Mouse (Mus musculus): ENCODE measurements around the gene Olfr1442.
"Not testable (repeated sequence)": the region's sequence is repeated elsewhere in the genome, so short reads cannot be mapped to it uniquely, and the experiment has no call there.

Olfr1442 gene

DNA sequence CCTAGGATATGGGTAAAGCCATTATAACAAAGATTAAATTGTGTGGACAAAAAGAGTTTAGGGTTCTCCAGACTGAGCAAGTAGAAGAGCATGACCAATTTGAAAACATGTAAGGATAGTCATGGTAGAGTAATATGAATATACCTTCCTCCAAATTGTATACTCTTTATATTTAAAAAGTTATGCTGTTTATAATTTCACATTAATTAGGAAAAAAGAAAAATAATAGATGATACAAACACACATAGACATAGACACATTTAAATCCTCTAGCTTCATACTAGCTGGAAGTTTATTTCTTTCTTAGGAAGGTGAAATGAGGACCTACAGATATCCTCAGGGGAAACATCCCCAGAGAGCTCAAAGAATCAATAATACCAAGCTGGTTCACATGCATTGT lies at the start of gene Olfr1442:
Olfr1442 (plus strand) TSS at position 301 of the 400 bp plus-strand sequence.
- DNase-seq (ENCODE audit: extremely low read depth, insufficient read length, low spot score): no peak

DNA sequence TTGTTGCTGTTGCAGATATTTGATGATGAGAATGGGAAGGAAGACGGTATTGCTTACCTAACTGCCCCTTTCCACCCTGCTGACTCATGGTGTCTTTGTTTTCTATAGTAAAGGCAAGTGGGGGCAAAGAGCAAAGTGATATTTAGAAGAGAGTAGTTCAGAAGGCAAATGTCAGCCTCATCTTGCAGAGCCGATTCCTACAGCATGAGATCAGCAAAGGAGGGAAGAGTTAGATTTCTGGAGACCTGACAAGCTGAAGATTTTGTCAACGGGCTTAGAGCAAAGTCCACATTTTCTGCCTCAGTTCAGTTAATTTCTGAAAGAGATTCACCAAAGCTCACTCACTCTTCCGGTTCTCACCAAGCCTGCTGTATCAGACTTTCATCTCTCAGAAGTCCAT lies 37.1 kb upstream of the Olfr1442 start, which contains the start of gene Glyat:
Glyat (plus strand) TSS at position 133 of the 400 bp plus-strand sequence.
- DNase-seq (ENCODE audit: extremely low read depth, insufficient read length, low spot score): no peak

DNA sequence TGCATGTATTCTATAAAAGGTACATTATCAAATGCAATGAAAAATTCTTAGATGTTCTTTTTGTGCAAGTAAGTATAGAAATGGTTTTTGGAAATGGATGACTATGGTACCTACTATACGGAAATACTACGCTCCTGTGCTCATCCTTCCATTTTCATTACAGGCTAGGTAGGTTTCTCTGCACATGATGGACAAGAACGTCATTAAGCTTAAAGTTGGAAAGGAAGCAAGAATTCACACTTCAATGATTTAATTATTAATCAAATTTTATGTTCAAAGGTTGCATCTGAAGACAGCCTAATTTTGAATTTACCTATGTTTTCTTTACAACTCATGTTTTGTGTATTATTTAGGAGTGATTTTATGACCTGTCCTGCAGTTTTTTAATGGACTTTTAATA lies 36.0 kb upstream of the Olfr1442 start:
- DNase-seq (ENCODE audit: extremely low read depth, insufficient read length, low spot score): no peak

DNA sequence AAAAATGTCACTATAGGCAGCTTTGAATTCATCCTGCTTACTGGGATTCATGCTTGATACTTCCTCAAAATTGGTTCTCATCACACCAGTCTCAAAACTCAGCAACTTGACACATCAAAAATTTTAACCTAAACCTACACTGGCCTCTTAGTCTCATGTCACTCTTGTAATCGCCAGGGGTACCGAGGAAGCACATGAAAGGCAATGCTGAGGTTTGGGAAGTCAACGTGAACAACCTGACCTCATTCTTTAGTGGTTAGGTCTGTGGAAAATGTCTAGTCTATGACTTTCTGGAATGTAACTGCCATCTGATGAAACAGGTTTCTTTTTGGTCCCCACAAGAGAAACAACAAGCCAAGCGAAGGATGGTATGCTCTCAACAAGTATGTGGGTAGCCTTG lies 35.3 kb upstream of the Olfr1442 start:
- no peak for DNase-seq (ENCODE audit: extremely low read depth, insufficient read length, low spot score)

DNA sequence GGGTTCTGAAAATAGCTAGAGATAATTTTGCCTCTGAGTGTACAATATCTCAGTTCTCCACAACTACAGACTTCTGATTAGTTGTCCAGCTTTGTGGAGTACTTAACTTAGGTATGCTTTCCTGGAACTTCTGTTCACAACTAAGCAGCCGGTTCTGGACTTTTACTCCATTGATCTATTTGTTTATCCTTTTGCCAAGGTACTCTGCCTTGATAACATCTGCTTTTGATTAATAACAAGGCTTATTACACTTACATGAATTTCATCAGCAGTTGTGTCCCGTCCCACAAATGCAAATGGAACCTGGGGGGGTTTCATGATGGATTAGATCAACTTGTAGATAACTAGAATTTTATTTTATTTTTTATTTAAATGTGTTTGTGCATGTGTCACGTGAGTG lies 33.4 kb upstream of the Olfr1442 start:
- no peak for DNase-seq (ENCODE audit: extremely low read depth, insufficient read length, low spot score)

DNA sequence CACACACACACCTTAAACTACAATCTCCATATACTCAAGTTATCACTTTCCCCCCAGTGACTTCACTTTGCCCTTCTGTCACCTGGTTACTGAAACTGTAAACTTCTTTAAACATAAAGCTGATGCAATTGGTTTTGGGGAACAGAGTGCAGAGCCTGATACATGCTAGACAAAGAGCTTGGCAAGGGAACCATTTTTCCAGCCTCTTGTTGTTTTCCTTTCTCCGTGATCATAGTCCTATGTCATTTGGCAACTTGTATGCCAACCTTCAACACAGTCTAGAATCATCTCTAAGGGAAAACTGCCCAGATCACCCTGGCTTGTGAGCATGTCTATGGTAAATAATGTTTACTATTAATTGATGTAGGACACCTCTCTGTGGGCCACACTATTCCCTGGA lies 32.2 kb upstream of the Olfr1442 start:
- DNase-seq (ENCODE audit: extremely low read depth, insufficient read length, low spot score): no peak

DNA sequence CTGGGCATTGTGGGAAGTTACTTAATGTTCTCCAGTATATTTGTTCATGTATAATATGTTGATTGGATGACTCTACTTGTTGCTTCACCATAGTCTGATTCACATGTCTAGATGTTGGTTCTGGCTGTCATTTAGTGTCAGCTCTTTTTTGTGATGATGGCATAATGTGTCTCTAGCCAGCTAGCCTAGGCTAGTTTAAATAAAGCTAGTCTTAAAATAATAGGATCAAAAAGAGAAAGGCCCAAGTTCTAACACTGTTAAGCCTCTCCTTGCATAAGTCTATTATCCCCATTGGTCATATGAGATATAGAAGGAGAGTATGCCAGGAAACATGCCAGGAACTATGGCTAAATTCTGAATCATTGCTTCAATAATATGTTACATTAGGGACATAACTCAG lies 20.7 kb upstream of the Olfr1442 start:
- DNase-seq (ENCODE audit: extremely low read depth, insufficient read length, low spot score): no peak

DNA sequence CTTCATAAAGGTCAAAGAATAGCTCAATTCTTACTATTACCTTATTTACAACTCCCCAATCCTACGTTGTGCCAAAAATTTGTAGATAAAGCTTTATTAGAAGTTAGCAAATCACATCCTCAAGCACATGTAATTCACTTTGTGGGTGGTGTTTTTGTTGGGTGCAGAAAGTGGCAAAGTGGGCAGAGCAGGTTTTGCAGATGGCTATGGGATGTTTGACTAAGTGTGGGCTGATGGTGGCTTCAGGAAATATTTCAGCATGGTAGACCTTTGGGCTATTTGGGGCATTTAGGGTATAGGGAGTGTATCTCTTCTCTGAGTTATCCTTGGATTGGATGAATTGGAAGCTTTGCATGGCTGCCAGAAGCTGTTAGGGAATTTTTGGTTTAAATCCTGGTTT lies 4.1 kb upstream of the Olfr1442 start:
- no peak for DNase-seq (ENCODE audit: extremely low read depth, insufficient read length, low spot score)

DNA sequence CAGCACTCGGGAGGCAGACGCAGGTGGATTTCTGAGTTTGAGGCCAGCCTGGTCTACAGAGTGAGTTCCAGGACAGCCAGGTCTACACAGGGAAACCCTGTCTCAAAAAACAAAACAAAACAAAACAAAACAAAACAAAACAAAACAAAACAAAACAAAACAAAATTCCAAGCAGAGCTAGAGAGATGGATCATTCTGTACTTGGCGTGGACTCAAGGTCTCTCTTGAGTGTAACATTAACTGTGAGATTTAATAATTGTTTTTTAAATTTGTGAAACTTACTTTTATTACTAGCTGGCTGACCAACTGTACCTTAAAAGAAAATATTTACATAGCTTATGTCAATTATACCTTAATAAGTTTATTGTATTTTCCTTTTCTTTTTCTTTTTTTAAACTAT lies 1.6 kb upstream of the Olfr1442 start:
- not testable (repeated sequence) for DNase-seq (ENCODE audit: extremely low read depth, insufficient read length, low spot score)

DNA sequence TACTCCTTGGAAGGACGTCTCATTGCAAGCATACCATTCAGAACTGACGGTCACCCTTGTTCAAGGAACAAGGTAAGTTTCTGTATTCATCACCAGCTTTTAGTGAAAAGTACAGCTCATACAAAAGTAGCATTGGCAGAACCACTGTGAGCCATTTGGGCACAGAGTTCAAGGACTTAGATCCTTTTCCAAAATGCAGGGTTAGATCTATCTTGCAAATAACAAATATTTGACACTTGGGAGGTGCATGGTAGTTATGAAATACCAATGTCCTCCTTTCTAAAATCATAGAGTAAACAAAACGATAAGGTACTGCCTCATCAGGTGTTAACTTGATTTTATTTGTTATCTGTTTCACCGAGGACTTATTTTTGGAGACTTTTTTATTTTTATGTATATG lies 812 bp downstream of the Olfr1442 start:
- no peak for DNase-seq (ENCODE audit: extremely low read depth, insufficient read length, low spot score)

DNA sequence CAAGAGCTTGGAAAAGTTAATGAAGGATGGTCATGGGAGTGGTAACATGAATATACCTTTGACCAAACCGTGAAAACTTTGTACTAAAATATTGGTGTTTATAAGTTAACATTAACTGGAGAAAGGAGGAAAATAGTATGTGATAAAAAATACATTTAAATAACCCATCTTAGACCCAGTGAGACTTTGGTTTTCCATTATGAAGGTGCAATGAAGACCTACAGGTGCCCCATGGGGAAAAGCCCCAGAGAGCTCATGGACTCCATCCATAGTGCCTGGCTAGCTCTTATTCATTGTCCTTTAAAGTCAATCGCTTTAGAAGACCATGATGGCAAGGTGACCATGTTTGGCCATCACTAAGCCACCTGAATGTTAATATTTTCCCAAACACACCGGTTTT lies 7.6 kb downstream of the Olfr1442 start, which contains the start of gene Olfr1443:
Olfr1443 (plus strand) TSS at position 301 of the 400 bp plus-strand sequence.
- no peak for DNase-seq (ENCODE audit: extremely low read depth, insufficient read length, low spot score)

DNA sequence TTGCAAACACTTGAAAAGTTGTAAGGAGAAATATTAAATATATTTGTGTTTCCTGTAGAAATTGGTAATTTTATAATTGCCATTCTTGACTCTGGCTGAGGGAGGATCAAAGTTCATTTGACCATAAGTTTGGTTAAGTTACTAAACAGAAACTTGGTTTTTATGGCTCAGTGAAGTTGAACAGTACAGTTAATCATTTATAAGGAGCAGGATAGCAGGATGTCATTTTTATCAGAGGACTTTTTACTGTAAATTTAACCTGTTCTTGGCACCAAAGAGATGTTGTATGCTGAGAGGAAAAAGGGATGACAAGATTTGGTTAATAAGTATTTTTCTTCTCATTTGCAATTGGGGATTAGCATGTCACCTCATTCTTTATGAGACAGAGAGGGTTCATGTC lies 14.4 kb downstream of the Olfr1442 start:
- DNase-seq (ENCODE audit: extremely low read depth, insufficient read length, low spot score): no peak

DNA sequence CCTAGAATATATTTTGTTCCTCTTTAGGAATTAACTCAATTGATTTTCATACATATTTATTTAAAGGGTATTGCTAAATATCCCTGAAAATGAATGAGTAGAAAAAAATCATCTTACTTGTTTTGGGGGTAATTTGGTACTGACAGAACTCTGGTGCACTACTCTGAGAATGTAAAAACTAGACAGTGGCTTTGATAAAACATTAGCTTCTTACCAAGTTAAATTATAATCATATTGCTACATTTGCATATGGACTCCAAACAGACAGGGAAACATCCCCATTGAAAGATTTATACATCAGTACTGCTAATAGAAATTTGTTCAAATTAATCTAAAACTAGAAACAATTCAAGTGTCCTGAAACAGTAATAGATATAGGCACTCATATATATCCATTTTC lies 15.0 kb downstream of the Olfr1442 start:
- no peak for DNase-seq (ENCODE audit: extremely low read depth, insufficient read length, low spot score)

DNA sequence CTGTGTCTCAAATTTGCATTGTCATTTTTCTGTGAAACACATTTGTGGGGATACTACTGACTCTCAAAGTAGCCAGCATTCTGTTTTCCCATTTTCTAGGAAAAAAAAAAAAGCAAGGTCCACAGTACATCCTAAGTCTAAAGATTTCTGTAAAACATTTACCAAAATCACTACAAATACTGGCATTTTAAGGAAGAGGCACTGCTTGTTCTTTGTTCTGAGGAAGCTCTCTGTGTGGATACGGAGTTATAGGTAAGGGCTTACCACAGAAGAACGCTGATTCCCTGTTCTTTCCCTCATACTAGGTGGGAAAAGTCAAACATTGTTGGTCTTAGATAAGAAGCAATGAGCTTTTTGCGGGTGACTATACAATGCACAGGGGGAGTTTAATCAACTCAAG lies 25.4 kb downstream of the Olfr1442 start, which contains the start of gene Keg1:
Keg1 (plus strand) TSS at position 197 of the 400 bp plus-strand sequence.
- DNase-seq (ENCODE audit: extremely low read depth, insufficient read length, low spot score): no peak

DNA sequence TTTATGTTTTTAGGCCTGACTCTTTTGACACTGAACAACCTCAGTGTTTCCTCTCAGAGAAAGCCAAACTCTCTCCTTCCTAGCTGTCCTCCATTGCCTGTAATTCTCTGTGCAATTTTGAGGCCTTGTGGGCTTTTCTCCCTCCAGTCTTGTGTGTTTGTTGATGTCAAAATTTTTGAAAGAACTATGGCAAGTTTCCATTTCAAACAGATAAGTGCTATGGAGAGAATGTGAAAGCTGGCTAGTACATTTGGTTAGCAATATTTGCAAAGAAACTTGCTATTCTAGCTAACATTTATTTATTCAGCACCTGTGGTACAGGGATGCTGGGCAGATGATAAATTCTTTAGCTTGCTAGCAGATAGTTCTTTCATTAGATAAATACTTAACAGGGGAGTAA lies 26.0 kb downstream of the Olfr1442 start:
- no peak for DNase-seq (ENCODE audit: extremely low read depth, insufficient read length, low spot score)

DNA sequence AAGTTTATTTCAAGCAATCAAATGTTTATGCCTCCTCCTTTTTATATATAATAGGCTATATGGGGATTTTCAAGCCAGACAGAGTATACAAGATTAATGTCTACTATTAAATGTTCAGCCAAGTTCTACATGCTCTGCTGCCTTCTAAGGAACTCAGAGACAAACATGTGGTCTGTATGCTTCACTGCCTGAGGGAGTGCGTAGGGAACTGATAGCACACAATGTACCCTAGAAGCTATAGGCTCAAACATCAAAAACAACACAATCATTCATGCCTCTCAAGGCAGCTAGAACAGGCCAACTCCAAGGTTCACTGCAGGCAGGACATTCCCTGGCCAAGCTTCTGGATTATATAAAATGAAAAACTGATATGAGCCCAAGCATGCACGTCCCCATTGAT lies 38.2 kb downstream of the Olfr1442 start:
- no peak for DNase-seq (ENCODE audit: extremely low read depth, insufficient read length, low spot score)

DNA sequence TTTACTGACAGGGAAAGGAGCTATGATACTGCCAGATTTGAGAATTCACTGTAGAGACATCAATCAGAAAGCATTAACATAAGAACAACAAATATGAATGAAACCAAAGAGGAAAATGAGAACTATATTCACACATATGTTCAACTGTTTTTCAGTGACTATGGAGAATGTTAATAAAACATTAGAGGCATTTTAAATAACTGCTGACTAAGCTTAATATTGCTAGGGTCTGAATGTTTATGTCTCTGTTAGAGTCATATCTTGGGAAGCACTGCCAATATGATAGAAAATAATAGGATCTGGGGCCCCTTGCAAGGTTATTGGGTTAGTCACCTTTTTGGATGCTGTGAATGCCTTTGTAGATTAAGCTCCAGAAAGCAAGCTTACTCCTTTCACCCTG lies 38.7 kb downstream of the Olfr1442 start:
- DNase-seq (ENCODE audit: extremely low read depth, insufficient read length, low spot score): no peak

DNA sequence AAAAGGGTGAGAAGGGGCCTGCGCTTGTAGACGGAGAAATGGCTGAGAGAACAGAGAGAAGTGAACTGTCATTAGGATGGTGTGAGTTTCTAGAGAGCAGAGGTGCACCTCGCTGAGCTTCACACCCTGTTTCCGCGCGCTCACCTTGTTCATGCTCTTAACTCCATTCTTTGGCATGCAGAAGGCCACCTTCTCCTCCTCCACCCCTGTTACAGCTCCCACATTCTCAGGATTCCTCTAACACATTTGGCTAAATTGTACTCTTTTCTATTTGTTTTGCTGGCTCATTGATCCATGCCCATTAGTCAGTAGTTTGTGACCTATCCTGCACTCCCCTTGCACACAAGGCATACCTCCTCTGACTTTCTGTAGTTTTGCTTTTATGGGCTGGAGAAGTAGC lies 49.0 kb downstream of the Olfr1442 start:
- DNase-seq (ENCODE audit: extremely low read depth, insufficient read length, low spot score): no peak

DNA sequence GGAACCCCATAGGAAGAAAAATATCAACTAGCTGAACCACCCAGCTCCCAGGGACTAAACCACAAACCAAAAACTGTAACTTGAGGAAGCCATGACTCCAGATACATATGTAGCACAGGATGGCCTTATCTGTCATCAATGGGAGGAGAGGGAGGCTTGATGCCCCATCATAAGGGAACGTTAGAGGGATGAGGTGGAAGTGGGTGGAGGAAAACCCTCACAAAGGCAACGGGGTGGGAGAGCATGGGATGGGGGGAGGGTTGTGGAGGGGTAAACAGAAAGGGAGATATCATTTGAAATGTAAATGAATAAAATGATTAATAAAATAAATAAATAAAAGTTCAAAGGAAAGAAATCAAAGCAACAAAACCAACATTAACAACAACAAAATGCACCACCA lies 50.2 kb downstream of the Olfr1442 start:
- DNase-seq (ENCODE audit: extremely low read depth, insufficient read length, low spot score): no peak

DNA sequence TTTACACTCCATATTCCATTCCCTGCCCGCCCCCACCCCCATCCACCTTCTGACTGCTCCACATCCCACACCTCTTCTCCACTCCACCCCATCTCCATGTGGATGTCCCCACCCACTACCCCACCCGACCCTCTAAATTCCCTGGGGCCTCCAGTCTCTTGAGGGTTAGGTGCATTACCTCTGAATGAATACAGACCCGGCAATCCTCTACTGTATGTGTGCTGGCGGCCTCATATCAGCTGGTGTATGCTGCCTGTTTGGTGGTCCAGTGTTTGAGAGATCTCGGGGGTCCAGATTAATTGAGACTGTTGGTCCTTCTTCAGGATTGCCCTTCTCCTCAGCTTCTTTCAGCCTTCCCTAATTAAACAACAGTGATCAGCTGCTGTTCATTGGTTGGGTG lies 50.7 kb downstream of the Olfr1442 start:
- DNase-seq (ENCODE audit: extremely low read depth, insufficient read length, low spot score): not testable (repeated sequence)

DNA sequence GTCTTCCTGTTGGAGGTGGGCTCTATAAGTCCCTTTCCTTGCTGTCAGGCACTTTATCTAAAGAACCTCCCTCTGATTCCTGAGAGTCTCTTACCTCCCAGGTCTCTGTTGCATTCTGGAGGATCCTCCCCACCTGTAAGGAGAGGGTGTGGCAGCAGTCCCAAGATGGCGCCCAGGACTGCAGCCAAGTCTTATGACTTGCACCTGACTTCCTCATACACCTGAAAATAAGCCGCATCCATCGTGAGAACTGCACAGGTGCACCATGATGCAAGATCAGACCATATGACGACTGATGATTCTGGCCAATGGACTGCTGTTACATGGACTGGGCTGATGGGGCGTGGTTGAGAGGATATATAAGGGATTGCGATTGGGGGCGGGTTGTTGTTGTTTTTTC lies 51.4 kb downstream of the Olfr1442 start:
- DNase-seq (ENCODE audit: extremely low read depth, insufficient read length, low spot score): not testable (repeated sequence)

DNA sequence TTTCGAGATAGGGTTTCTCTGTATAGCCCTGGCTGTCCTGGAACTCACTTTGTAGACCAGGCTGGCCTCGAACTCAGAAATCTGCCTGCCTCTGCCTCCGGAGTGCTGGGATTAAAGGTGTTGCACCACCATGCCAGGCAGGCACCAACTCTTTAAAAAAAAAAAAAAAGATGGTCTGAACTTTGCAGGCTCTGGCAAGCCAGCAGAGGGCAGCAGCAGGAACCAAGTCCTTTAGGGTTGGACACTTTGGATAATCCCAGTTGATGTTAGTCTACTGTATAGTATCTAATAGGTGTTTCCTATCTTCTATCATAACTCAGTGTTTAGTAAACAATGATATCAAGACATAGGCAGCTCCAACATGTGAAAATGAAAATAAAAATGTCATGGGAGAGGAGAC lies 52.1 kb downstream of the Olfr1442 start:
- no peak for DNase-seq (ENCODE audit: extremely low read depth, insufficient read length, low spot score)

DNA sequence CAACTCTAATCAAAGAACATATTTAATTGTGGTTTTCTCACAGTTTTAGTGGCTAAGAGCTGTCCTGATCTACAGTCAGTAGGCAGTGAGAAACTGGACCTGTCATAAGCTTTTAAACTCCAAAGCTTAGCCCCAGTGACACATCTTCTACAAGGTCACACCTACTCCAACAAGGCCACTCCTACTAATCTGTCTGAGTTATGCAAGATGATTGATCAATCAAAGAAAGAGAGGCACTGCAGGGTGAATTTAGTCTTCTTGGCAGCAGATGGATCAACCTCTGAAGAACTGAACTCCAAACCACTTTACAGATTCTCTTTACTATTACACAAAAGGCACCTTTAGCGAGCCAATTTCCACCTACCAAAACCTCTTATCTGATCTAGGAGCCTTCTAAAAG lies 55.6 kb downstream of the Olfr1442 start:
- DNase-seq (ENCODE audit: extremely low read depth, insufficient read length, low spot score): no peak

Measured in 3134 (cell line).